Mouse (Mus musculus): Measurements from ENCODE around the gene Klrc2. TPM values are rescaled to one million over a fixed set of nuclear protein-coding genes. Genes with fewer than 3 reads are reported as not detected.
"Not testable (repeated sequence)": the region's sequence is repeated elsewhere in the genome, so short reads cannot be mapped to it uniquely, and the experiment has no call there.

Gene Klrc2
- polyA plus RNA-seq (2015; fragmentation: Nextera tagmentation; extraction: Ambion mirVana): 0.13 TPM in 1 of 2 replicates, not detected in the other

- H3K4me3 ChIP-seq (ENCODE audit: low read depth, low read length); H3K27me3 ChIP-seq (replicated peaks; ENCODE audit: insufficient read depth, low read length); H3K36me3 ChIP-seq (ENCODE audit: insufficient read depth, low read length); H3K4me2 ChIP-seq (replicated peaks; ENCODE audit: low read depth, low read length); H3K4me1 ChIP-seq (ENCODE audit: insufficient read depth, low read depth, low read length); H3K9ac ChIP-seq (replicated peaks; ENCODE audit: low read depth); H3K9me3 ChIP-seq (ENCODE audit: low read length); ATAC-seq; DNase-seq (ENCODE audit: low spot score); H3K27ac ChIP-seq (ENCODE audit: low read length): not testable (repeated sequence)
- WGBS: 69% methylated on average over 4 of the region's 4 CpGs
Observed at GRCm38 (mm10) chr6:129660589-129660988, at the start of gene Klrc2. Gene Klrc2, minus strand, starts transcription at chr6:129660689.

- H3K4me1 ChIP-seq (ENCODE audit: insufficient read depth, low read depth, low read length); H3K27me3 ChIP-seq (replicated peaks; ENCODE audit: insufficient read depth, low read length); H3K9me3 ChIP-seq (ENCODE audit: low read length); H3K4me3 ChIP-seq (ENCODE audit: low read depth, low read length); DNase-seq (ENCODE audit: low spot score); H3K4me2 ChIP-seq (replicated peaks; ENCODE audit: low read depth, low read length); ATAC-seq; H3K9ac ChIP-seq (replicated peaks; ENCODE audit: low read depth); H3K27ac ChIP-seq (ENCODE audit: low read length); H3K36me3 ChIP-seq (ENCODE audit: insufficient read depth, low read length): not testable (repeated sequence)
- 70% methylated on average over 10 of the region's 10 CpGs for WGBS
Observed at GRCm38 (mm10) chr6:129691436-129691835, 30.9 kb upstream of the Klrc2 start.

GRCm38 (mm10) chr6:129680379-129680778, 19.9 kb upstream of the Klrc2 start:
- Histone ChIP-seq H3K27ac (ENCODE audit: low read length) (no peak overlapping the region), H3K9me3 (ENCODE audit: low read length) (no peaks in the 10 kb centered on the region), H3K4me3 (ENCODE audit: low read depth, low read length) (no peak overlapping the region), H3K27me3 (replicated peaks; ENCODE audit: insufficient read depth, low read length) (no peaks in the 10 kb centered on the region), H3K4me2 (replicated peaks; ENCODE audit: low read depth, low read length) (no peak overlapping the region), H3K36me3 (ENCODE audit: insufficient read depth, low read length) (no peaks in the 10 kb centered on the region), H3K9ac (replicated peaks; ENCODE audit: low read depth) (no peak overlapping the region), H3K4me1 (ENCODE audit: insufficient read depth, low read depth, low read length) (no peaks in the 10 kb centered on the region)
- WGBS: 67% methylated on average over 1 of the region's 1 CpGs
- DNase-seq (ENCODE audit: low spot score) (no peak), ATAC-seq (no peak)
- no peak for TF ChIP-seq EP300 (IDR thresholded peaks at IDR 0.05)
- no peak for TF ChIP-seq CTCF (IDR thresholded peaks at IDR 0.05)

- no peak within 1 kb of the TSS for H3K9ac ChIP-seq (replicated peaks; ENCODE audit: low read depth)
- DNase-seq (ENCODE audit: low spot score) (no peak), ATAC-seq (no peak)
- no peak within 1 kb of the TSS for H3K4me3 ChIP-seq (ENCODE audit: low read depth, low read length)
- TF ChIP-seq CTCF (IDR thresholded peaks at IDR 0.05): no peak
- no peak for TF ChIP-seq EP300 (IDR thresholded peaks at IDR 0.05)
- no peak within 1 kb of the TSS for H3K27ac ChIP-seq (ENCODE audit: low read length)
- H3K27me3 ChIP-seq (replicated peaks; ENCODE audit: insufficient read depth, low read length): no peaks in the 10 kb centered on the region
- no peaks in the 10 kb centered on the region for H3K36me3 ChIP-seq (ENCODE audit: insufficient read depth, low read length)
- H3K4me2 ChIP-seq (replicated peaks; ENCODE audit: low read depth, low read length): no peak within 1 kb of the TSS
- no peaks in the 10 kb centered on the region for H3K9me3 ChIP-seq (ENCODE audit: low read length)
- WGBS: 73% methylated on average over 3 of the region's 3 CpGs
- H3K4me1 ChIP-seq (ENCODE audit: insufficient read depth, low read depth, low read length): no peaks in the 10 kb centered on the region
Observed at GRCm38 (mm10) chr6:129678873-129679272, 18.4 kb upstream of the Klrc2 start, which contains the start of gene Klrc1. Gene Klrc1, minus strand, starts transcription at chr6:129678973.

- H3K4me1 ChIP-seq (ENCODE audit: insufficient read depth, low read depth, low read length); H3K4me3 ChIP-seq (ENCODE audit: low read depth, low read length); H3K4me2 ChIP-seq (replicated peaks; ENCODE audit: low read depth, low read length); H3K9me3 ChIP-seq (ENCODE audit: low read length); H3K27ac ChIP-seq (ENCODE audit: low read length); H3K27me3 ChIP-seq (replicated peaks; ENCODE audit: insufficient read depth, low read length); H3K36me3 ChIP-seq (ENCODE audit: insufficient read depth, low read length); DNase-seq (ENCODE audit: low spot score); ATAC-seq; H3K9ac ChIP-seq (replicated peaks; ENCODE audit: low read depth): not testable (repeated sequence)
- WGBS: 33% methylated on average over 1 of the region's 3 CpGs
Observed at GRCm38 (mm10) chr6:129661301-129661700, 812 bp upstream of the Klrc2 start.

- WGBS: 58% methylated on average over 2 of the region's 3 CpGs
- not testable (repeated sequence) for H3K9me3 ChIP-seq (ENCODE audit: low read length); H3K27ac ChIP-seq (ENCODE audit: low read length); H3K27me3 ChIP-seq (replicated peaks; ENCODE audit: insufficient read depth, low read length); H3K4me3 ChIP-seq (ENCODE audit: low read depth, low read length); H3K9ac ChIP-seq (replicated peaks; ENCODE audit: low read depth); DNase-seq (ENCODE audit: low spot score); H3K4me1 ChIP-seq (ENCODE audit: insufficient read depth, low read depth, low read length); ATAC-seq; H3K36me3 ChIP-seq (ENCODE audit: insufficient read depth, low read length); H3K4me2 ChIP-seq (replicated peaks; ENCODE audit: low read depth, low read length)
Observed at GRCm38 (mm10) chr6:129644054-129644453, 16.4 kb downstream of the Klrc2 start.

GRCm38 (mm10) chr6:129643237-129643636, 17.3 kb downstream of the Klrc2 start, which contains the start of gene Klrc3:
Gene Klrc3, minus strand, starts transcription at chr6:129643337.
- not testable (repeated sequence) for H3K27me3 ChIP-seq (replicated peaks; ENCODE audit: insufficient read depth, low read length); H3K9ac ChIP-seq (replicated peaks; ENCODE audit: low read depth); ATAC-seq; H3K9me3 ChIP-seq (ENCODE audit: low read length); H3K4me3 ChIP-seq (ENCODE audit: low read depth, low read length); DNase-seq (ENCODE audit: low spot score); H3K36me3 ChIP-seq (ENCODE audit: insufficient read depth, low read length); H3K27ac ChIP-seq (ENCODE audit: low read length); H3K4me2 ChIP-seq (replicated peaks; ENCODE audit: low read depth, low read length); H3K4me1 ChIP-seq (ENCODE audit: insufficient read depth, low read depth, low read length)
- 77% methylated on average over 3 of the region's 3 CpGs for WGBS

- H3K4me3 ChIP-seq (ENCODE audit: low read depth, low read length); H3K27me3 ChIP-seq (replicated peaks; ENCODE audit: insufficient read depth, low read length); H3K27ac ChIP-seq (ENCODE audit: low read length); H3K9me3 ChIP-seq (ENCODE audit: low read length); DNase-seq (ENCODE audit: low spot score); H3K36me3 ChIP-seq (ENCODE audit: insufficient read depth, low read length); H3K9ac ChIP-seq (replicated peaks; ENCODE audit: low read depth); ATAC-seq; H3K4me2 ChIP-seq (replicated peaks; ENCODE audit: low read depth, low read length); H3K4me1 ChIP-seq (ENCODE audit: insufficient read depth, low read depth, low read length): not testable (repeated sequence)
- WGBS: 84% methylated on average over 2 of the region's 2 CpGs
Observed at GRCm38 (mm10) chr6:129631046-129631445, 29.4 kb downstream of the Klrc2 start.
